Mouse (Mus musculus) liver, embryonic 14.5 days (tissue): Measurements from ENCODE around the gene Bzw2. TPM values are rescaled to one million over a fixed set of nuclear protein-coding genes. Genes with fewer than 3 reads are reported as not detected.

Source experiments
- ATAC-seq: fragments of 200-750 bp; cut with Nextera tagmentation; 2 replicates; pipeline ENCODE4 v1.8.0; 2017; ENCODE audit warnings: moderate number of reproducible peaks, mild to moderate bottlenecking, moderate library complexity; ENCODE audit not compliant: insufficient read depth
- DNase-seq, 3 experiments: peaks; one replicate each; pipeline ENCODE4 v3.0.0-alpha.2; 2012 to 2013; ENCODE audit warnings: low read depth in 3 of 3, low spot score in 3 of 3
- H3K27ac ChIP-seq: fragments of 300-500 bp; sonication (generic); 2 replicates; pipeline ENCODE4 v1.5.1; 2014; ENCODE audit warnings: moderate library complexity, mild to moderate bottlenecking, control low read depth, inconsistent platforms
- H3K27me3 ChIP-seq: fragments of 300-500 bp; sonication (generic); 2 replicates; pipeline ENCODE4 v1.6.1; 2014; ENCODE audit warnings: mild to moderate bottlenecking, low read length, moderate library complexity; ENCODE audit not compliant: control insufficient read depth, insufficient read depth
- H3K36me3 ChIP-seq: fragments of 300-500 bp; sonication (generic); replicated peaks from 2 replicates; pipeline ENCODE4 v1.6.1; 2014; ENCODE audit warnings: low read depth; ENCODE audit not compliant: control insufficient read depth, insufficient read depth
- H3K4me1 ChIP-seq, 2 experiments: fragments of 200-500 bp in 1 of 2; fragments of 300-500 bp in 1 of 2; sonication (generic) in 1 of 2; replicated peaks; 2 replicates each; pipeline ENCODE4 v1.6.1; 2012 to 2014; ENCODE audit warnings: antibody characterized with exemption in 1 of 2, inconsistent platforms in 1 of 2, low read length in 1 of 2; ENCODE audit not compliant: control insufficient read depth in 2 of 2, insufficient read depth in 2 of 2
- H3K4me2 ChIP-seq: fragments of 300-500 bp; sonication (generic); 2 replicates; pipeline ENCODE4 v1.6.1; 2014; ENCODE audit warnings: low read depth, mild to moderate bottlenecking, control low read depth, moderate library complexity
- H3K4me3 ChIP-seq, 2 experiments: fragments of 200-500 bp in 1 of 2; fragments of 300-500 bp in 1 of 2; sonication (generic) in 1 of 2; 2 replicates each; pipeline ENCODE4 v1.5.1; 2012 to 2014; ENCODE audit warnings: low read depth in 2 of 2, low read length in 2 of 2, mild to moderate bottlenecking in 2 of 2, control low read depth in 1 of 2, inconsistent platforms in 1 of 2, moderate library complexity in 1 of 2; ENCODE audit not compliant: insufficient read depth in 1 of 2
- H3K9ac ChIP-seq: fragments of 300-500 bp; sonication (generic); replicated peaks from 2 replicates; pipeline ENCODE4 v1.6.1; 2014; ENCODE audit warnings: mild to moderate bottlenecking, control low read depth, moderate library complexity
- H3K9me3 ChIP-seq: fragments of 300-500 bp; sonication (generic); 2 replicates; pipeline ENCODE4 v1.6.1; 2016; ENCODE audit warnings: low read length, mixed read lengths; ENCODE audit not compliant: control insufficient read depth
- CTCF ChIP-seq: IDR thresholded peaks from 2 replicates; pipeline ENCODE4 v1.5.1; 2016; ENCODE audit warnings: antibody characterized with exemption, low read depth, control low read depth
- EP300 ChIP-seq: IDR thresholded peaks from 2 replicates; pipeline ENCODE4 v1.6.1; 2016; ENCODE audit warnings: antibody characterized with exemption, low read depth
- WGBS: fragments of 180-500 bp; shearing (Covaris S2); extraction: QIAGEN DNeasy Blood & Tissue Kit; methylation state at CpG from one replicate; pipeline ENCODE4 v1.1.7; 2014; ENCODE audit not compliant: insufficient replicate concordance; 5-methylcytosine and 5-hydroxymethylcytosine counted together
- polyA plus RNA-seq, 2 experiments: library from polyadenylated mRNA; depleted of rRNA in 1 of 2; stranded (reverse) in 1 of 2; unstranded in 1 of 2; fragments of >200 nt; fragmentation: Nextera tagmentation in 1 of 2; extraction: Ambion mirVana in 1 of 2; gene quantifications; 2 replicates each; pipeline versions ENCODE4 v1.2.1 to v1.2.3; 2012 to 2014

The Bzw2 gene
- polyA plus RNA-seq, 2 experiments, result 27.2 to 50.3 TPM

DNA sequence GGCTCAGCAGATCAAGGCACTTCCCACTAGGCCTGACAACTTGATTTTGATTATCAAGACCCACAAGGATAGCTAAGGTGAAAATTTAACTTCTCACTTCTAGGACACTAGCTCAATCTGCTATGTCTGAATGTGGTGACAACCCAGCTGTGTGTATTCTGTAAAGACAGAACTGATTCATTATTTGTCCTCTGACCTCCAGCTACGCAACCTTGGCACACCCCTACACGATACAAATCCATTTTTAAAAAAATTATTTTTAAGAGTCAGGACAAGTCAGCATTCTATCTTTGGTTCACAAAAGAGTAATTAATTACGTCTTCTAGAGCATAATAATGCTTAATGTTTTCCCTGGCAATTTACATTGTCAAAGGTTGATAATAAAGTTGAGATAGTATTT is 31.7 kb upstream of the Bzw2 start:
- TF ChIP-seq CTCF (no peak), EP300 (no peak)
- Histone ChIP-seq H3K4me3 (no peak overlapping the region), H3K36me3 (no peaks in the 10 kb centered on the region; the same call in none of the 2 replicates), H3K4me1 (0 out of 4 replicates have a peak, but pooled peaks cover 0 to 2% of the 10 kb centered on the region in 2 experiments), H3K9ac (no peak overlapping the region), H3K9me3 (no peaks in the 10 kb centered on the region), H3K27me3 (no peaks in the 10 kb centered on the region), H3K4me2 (no peak overlapping the region), H3K27ac (no peak overlapping the region)
- DNase-seq (no peak), ATAC-seq (no peak)
- 77% methylated on average over 3 of the region's 3 CpGs for WGBS

DNA sequence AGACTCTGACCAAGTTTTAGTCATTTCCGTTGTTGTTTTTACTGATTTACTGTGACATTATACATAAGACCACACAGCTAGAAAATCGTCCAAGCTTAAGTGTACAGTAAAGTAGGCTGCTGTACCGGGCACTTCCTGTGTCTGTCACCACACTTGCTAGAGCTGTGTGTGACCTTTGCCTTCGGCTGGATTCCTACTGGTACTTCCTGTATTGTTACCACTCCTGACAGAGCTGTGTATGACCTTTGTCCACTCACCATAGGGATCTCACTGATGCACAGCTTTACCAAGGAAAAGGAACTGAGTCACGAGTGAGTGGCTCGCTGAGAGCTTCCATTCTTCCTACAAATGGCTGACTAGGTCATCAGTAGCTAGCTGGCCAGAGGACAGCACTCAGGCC is 29.2 kb upstream of the Bzw2 start:
- H3K4me2 ChIP-seq, result no peak overlapping the region
- no peak overlapping the region for H3K9ac ChIP-seq
- no peak for TF ChIP-seq EP300
- TF ChIP-seq CTCF, result no peak
- 0 out of 4 replicates have a peak, but pooled peaks cover 0 to 2% of the 10 kb centered on the region in 2 experiments for H3K4me1 ChIP-seq
- H3K27ac ChIP-seq, result no peak overlapping the region
- H3K27me3 ChIP-seq, result no peaks in the 10 kb centered on the region
- H3K36me3 ChIP-seq, result peaks cover 5% of the 10 kb centered on the region
- WGBS, result 56% methylated on average over 6 of the region's 6 CpGs
- peak; percentile 41; the same call in 1 of the 2 replicates for ATAC-seq
- H3K4me3 ChIP-seq, result no peak overlapping the region
- DNase-seq, result no peak
- H3K9me3 ChIP-seq, result no peaks in the 10 kb centered on the region

DNA sequence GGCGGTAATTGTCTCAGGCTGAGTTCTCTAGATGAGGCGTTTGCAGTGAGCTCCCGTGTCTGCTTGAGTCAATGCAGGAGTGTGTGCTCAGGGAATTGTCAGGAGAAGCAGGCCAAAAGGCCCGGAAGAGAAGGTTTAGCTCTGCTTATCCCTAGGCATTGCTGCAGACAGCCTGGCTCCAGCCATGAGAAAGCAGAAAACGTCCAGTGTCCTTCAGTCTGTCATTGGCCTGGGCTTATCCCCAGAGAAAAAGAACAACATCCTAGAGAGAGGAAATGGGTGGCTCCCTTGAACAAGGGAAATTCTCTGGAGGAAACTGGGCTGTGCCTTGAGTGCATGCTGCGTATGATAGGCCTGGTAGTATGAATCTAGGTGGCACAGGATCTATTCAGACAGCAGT is 24.7 kb upstream of the Bzw2 start:
- DNase-seq, result no peak
- TF ChIP-seq EP300, result no peak
- no peak for TF ChIP-seq CTCF
- no peak overlapping the region for H3K9ac ChIP-seq
- H3K4me1 ChIP-seq, result 0 out of 4 replicates have a peak, but pooled peaks cover 0 to 2% of the 10 kb centered on the region in 2 experiments
- H3K27ac ChIP-seq, result no peak overlapping the region
- no peak overlapping the region for H3K4me3 ChIP-seq
- H3K4me2 ChIP-seq, result no peak overlapping the region
- no peaks in the 10 kb centered on the region for H3K27me3 ChIP-seq
- ATAC-seq, result peak; percentile 23; the same call in 1 of the 2 replicates
- 72% methylated on average over 6 of the region's 6 CpGs for WGBS
- peaks cover 5% of the 10 kb centered on the region; the same call in 1 of the 2 replicates for H3K36me3 ChIP-seq
- H3K9me3 ChIP-seq, result no peaks in the 10 kb centered on the region

DNA sequence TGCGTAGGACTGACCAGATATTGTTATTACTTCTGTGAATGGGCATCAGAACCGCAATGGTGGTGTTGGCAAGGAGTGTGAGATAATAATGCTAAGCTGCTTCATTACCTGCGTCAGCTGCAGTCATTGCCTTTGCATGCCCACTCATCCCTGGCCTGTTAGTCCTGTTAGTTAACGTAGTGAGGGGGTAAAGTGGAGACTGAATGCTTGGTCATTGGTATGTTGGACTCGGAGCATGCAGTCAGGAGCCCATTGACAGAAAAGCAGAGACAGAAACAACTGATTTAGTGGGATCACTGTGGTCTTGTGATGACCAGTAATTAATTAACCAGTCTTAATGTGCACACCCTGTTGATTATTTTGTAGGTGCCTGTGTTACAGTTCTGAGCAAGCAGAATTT is 19.3 kb upstream of the Bzw2 start:
- no peak overlapping the region for H3K27ac ChIP-seq

DNA sequence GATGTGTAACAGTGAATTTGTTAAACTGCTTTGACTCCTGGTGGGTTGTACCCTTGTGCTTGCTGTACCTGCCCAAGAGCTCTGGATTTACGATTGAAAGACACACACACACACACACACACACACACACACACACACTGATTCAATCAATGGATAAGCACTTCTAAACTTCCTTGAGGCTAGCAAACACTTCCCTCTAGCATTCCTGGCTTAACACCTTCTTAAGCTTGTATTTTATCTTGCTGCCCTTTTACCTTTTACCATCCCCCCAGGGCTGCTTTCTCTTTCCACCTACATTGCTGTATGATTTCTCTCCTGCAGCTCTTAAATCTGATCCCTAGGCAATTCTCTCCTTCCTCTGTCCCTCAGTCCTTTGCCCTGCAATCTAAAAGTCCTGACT is 7.4 kb upstream of the Bzw2 start:
- Histone ChIP-seq H3K27me3 (no peaks in the 10 kb centered on the region), H3K36me3 (no peaks in the 10 kb centered on the region), H3K4me3 (no peak overlapping the region), H3K9ac (no peak overlapping the region), H3K27ac (no peak overlapping the region), H3K9me3 (no peaks in the 10 kb centered on the region), H3K4me1 (peaks cover 3 to 16% of the 10 kb centered on the region in 2 experiments; a peak in 3 of 4 replicates), H3K4me2 (no peak overlapping the region)
- WGBS, result 50% methylated on average over 1 of the region's 1 CpGs
- DNase-seq, result no peak
- no peak for ATAC-seq
- TF ChIP-seq CTCF, result no peak
- TF ChIP-seq EP300, result no peak

More for the DNA sequence above, 19.3 kb upstream of the Bzw2 start:
- Histone ChIP-seq H3K27me3 (no peaks in the 10 kb centered on the region), H3K9ac (no peak overlapping the region), H3K4me3 (no peak overlapping the region), H3K36me3 (no peaks in the 10 kb centered on the region), H3K4me2 (no peak overlapping the region), H3K9me3 (no peaks in the 10 kb centered on the region), H3K4me1 (no peaks in the 10 kb centered on the region)
- ATAC-seq (no peak), DNase-seq (no peak)
- WGBS, result 79% methylated on average over 5 of the region's 5 CpGs
- no peak for TF ChIP-seq EP300
- no peak for TF ChIP-seq CTCF
